Mouse (Mus musculus) megakaryocyte, embryonic 14.5 days (primary cell): ENCODE results near the gene Gm17482. TPM values are rescaled to one million over a fixed set of nuclear protein-coding genes. Genes with fewer than 3 reads are reported as not detected.

Source experiments
- H3K27me3 ChIP-seq: replicated peaks from 2 replicates; pipeline ENCODE3; 2012; ENCODE audit warnings: inconsistent platforms
- H3K36me3 ChIP-seq: replicated peaks from 2 replicates; pipeline ENCODE3; 2012; ENCODE audit warnings: low read length, inconsistent platforms, mixed read lengths
- H3K4me1 ChIP-seq: 2 replicates; pipeline ENCODE4 v1.6.1; 2012; ENCODE audit warnings: inconsistent platforms
- H3K4me3 ChIP-seq: replicated peaks from 2 replicates; pipeline ENCODE3; 2012; ENCODE audit warnings: moderate library complexity, mild to moderate bottlenecking, inconsistent platforms
- H3K9me3 ChIP-seq: 2 replicates; pipeline ENCODE4 v1.6.1; 2012; ENCODE audit warnings: inconsistent platforms
- FLI1 ChIP-seq: IDR thresholded peaks from 2 replicates; pipeline ENCODE4 v1.6.1; 2012; ENCODE audit warnings: low read length, inconsistent platforms, mixed read lengths
- GATA1 ChIP-seq: IDR thresholded peaks from 3 replicates; pipeline ENCODE4 v1.6.1; 2012; ENCODE audit warnings: mixed read lengths, low read length, inconsistent platforms, borderline replicate concordance
- polyA plus RNA-seq: library from polyadenylated mRNA; stranded (reverse); fragments of >175 nt; gene quantifications from 2 replicates; pipeline ENCODE4 v1.2.3, GENCODE M21; 2012; ENCODE audit warnings: low replicate concordance; ENCODE audit not compliant: insufficient read depth

Gm17482 gene
- polyA plus RNA-seq, 1 experiment: not detected

GRCm38 (mm10) chr6:115269561-115269960 lies 42.4 kb downstream of the Gm17482 start:
- Histone ChIP-seq H3K4me3 (no peak overlapping the region), H3K9me3 (no peaks in the 10 kb centered on the region), H3K36me3 (no peaks in the 10 kb centered on the region), H3K27me3 (peaks cover 3% of the 10 kb centered on the region), H3K4me1 (peaks cover 72% of the 10 kb centered on the region)
- no peak for TF ChIP-seq FLI1
- TF ChIP-seq GATA1: no peak

- TF ChIP-seq GATA1 (no peak), FLI1 (no peak)
- Histone ChIP-seq H3K9me3 (no peaks in the 10 kb centered on the region), H3K36me3 (no peaks in the 10 kb centered on the region), H3K27me3 (peaks cover 1% of the 10 kb centered on the region), H3K4me3 (peak overlapping the region; percentile 34), H3K4me1 (peaks cover 75% of the 10 kb centered on the region)
Observed at GRCm38 (mm10) chr6:115270085-115270484, 42.9 kb downstream of the Gm17482 start.

GRCm38 (mm10) chr6:115271326-115271725 lies 44.2 kb downstream of the Gm17482 start:
- Histone ChIP-seq H3K4me3 (no peak overlapping the region), H3K4me1 (peaks cover 84% of the 10 kb centered on the region), H3K36me3 (no peaks in the 10 kb centered on the region), H3K9me3 (no peaks in the 10 kb centered on the region), H3K27me3 (peaks cover 1% of the 10 kb centered on the region)
- TF ChIP-seq FLI1: no peak
- TF ChIP-seq GATA1: no peak

GRCm38 (mm10) chr6:115271866-115272271 lies 44.7 kb downstream of the Gm17482 start:
- H3K27me3 ChIP-seq: peaks cover 1% of the 10 kb centered on the region
- no peaks in the 10 kb centered on the region for H3K36me3 ChIP-seq
- no peaks in the 10 kb centered on the region for H3K9me3 ChIP-seq
- no peak overlapping the region for H3K4me3 ChIP-seq
- H3K4me1 ChIP-seq: peaks cover 90% of the 10 kb centered on the region
- TF ChIP-seq GATA1 (no peak), FLI1 (no peak)

GRCm38 (mm10) chr6:115273346-115273745 lies 46.2 kb downstream of the Gm17482 start:
- Histone ChIP-seq H3K36me3 (no peaks in the 10 kb centered on the region), H3K4me3 (no peak overlapping the region), H3K27me3 (peaks cover 1% of the 10 kb centered on the region), H3K9me3 (no peaks in the 10 kb centered on the region), H3K4me1 (peaks cover 95% of the 10 kb centered on the region)
- TF ChIP-seq FLI1: no peak
- no peak for TF ChIP-seq GATA1

- H3K4me3 ChIP-seq: no peak overlapping the region
- no peak for TF ChIP-seq GATA1
- no peak for TF ChIP-seq FLI1
- H3K9me3 ChIP-seq: no peaks in the 10 kb centered on the region
- H3K27me3 ChIP-seq: peaks cover 1% of the 10 kb centered on the region
- H3K36me3 ChIP-seq: no peaks in the 10 kb centered on the region
- peaks cover 95% of the 10 kb centered on the region for H3K4me1 ChIP-seq
Observed at GRCm38 (mm10) chr6:115274705-115275104, 47.6 kb downstream of the Gm17482 start.

- Histone ChIP-seq H3K9me3 (no peaks in the 10 kb centered on the region), H3K4me3 (no peak overlapping the region), H3K36me3 (no peaks in the 10 kb centered on the region), H3K4me1 (peaks cover 91% of the 10 kb centered on the region), H3K27me3 (peaks cover 1% of the 10 kb centered on the region)
- TF ChIP-seq FLI1: no peak
- TF ChIP-seq GATA1: no peak
Observed at GRCm38 (mm10) chr6:115275116-115275815, 48.1 kb downstream of the Gm17482 start.

- Histone ChIP-seq H3K27me3 (peaks cover 6% of the 10 kb centered on the region), H3K4me3 (peak overlapping the region; percentile 28), H3K4me1 (peaks cover 76% of the 10 kb centered on the region), H3K36me3 (no peaks in the 10 kb centered on the region), H3K9me3 (no peaks in the 10 kb centered on the region)
- TF ChIP-seq GATA1 (no peak), FLI1 (no peak)
Observed at GRCm38 (mm10) chr6:115278086-115278485, 50.9 kb downstream of the Gm17482 start.

- TF ChIP-seq GATA1 (no peak), FLI1 (no peak)
- peaks cover 6% of the 10 kb centered on the region for H3K27me3 ChIP-seq
- H3K36me3 ChIP-seq: no peaks in the 10 kb centered on the region
- H3K4me3 ChIP-seq: no peak overlapping the region
- H3K9me3 ChIP-seq: no peaks in the 10 kb centered on the region
- peaks cover 76% of the 10 kb centered on the region for H3K4me1 ChIP-seq
Observed at GRCm38 (mm10) chr6:115279639-115280038, 52.5 kb downstream of the Gm17482 start.

- H3K36me3 ChIP-seq: no peaks in the 10 kb centered on the region
- H3K4me3 ChIP-seq: no peak overlapping the region
- peaks cover 6% of the 10 kb centered on the region for H3K27me3 ChIP-seq
- TF ChIP-seq GATA1: no peak
- no peak for TF ChIP-seq FLI1
- peaks cover 54% of the 10 kb centered on the region for H3K4me1 ChIP-seq
- no peaks in the 10 kb centered on the region for H3K9me3 ChIP-seq
Observed at GRCm38 (mm10) chr6:115284153-115284552, 57.0 kb downstream of the Gm17482 start.

- no peak for TF ChIP-seq GATA1
- TF ChIP-seq FLI1: no peak
- H3K4me1 ChIP-seq: peaks cover 48% of the 10 kb centered on the region
Observed at GRCm38 (mm10) chr6:115286441-115286840, 59.3 kb downstream of the Gm17482 start.

GRCm38 (mm10) chr6:115288223-115288622 lies 61.1 kb downstream of the Gm17482 start:
- Histone ChIP-seq H3K4me3 (no peak overlapping the region), H3K36me3 (no peaks in the 10 kb centered on the region), H3K4me1 (peaks cover 56% of the 10 kb centered on the region), H3K27me3 (no peaks in the 10 kb centered on the region), H3K9me3 (no peaks in the 10 kb centered on the region)
- no peak for TF ChIP-seq GATA1
- no peak for TF ChIP-seq FLI1

More at GRCm38 (mm10) chr6:115286441-115286840, 59.3 kb downstream of the Gm17482 start:
- no peak overlapping the region for H3K4me3 ChIP-seq
- H3K27me3 ChIP-seq: peaks cover 2% of the 10 kb centered on the region
- H3K36me3 ChIP-seq: no peaks in the 10 kb centered on the region
- no peaks in the 10 kb centered on the region for H3K9me3 ChIP-seq
